Mouse (Mus musculus) CH12.LX (cell line): ENCODE measurements around the gene Lyz1. TPM values are rescaled to one million over a fixed set of nuclear protein-coding genes. Genes with fewer than 3 reads are reported as not detected.
"Not testable (repeated sequence)": the region's sequence is repeated elsewhere in the genome, so short reads cannot be mapped to it uniquely, and the experiment has no call there.

ENCODE experiments used
- DNase-seq: peaks from one replicate; pipeline ENCODE4 v3.0.0-alpha.2; 2013; ENCODE audit errors: extremely low read depth
- H3K27ac ChIP-seq: 2 replicates; pipeline ENCODE4 v1.5.1; 2012; ENCODE audit warnings: low read depth, mild to moderate bottlenecking, control low read depth, moderate library complexity; ENCODE audit not compliant: insufficient read depth
- H3K27me3 ChIP-seq: replicated peaks from 2 replicates; pipeline ENCODE3; 2012; ENCODE audit warnings: inconsistent platforms
- H3K36me3 ChIP-seq, 2 experiments: replicated peaks in 1 of 2; 2 replicates each; pipeline versions ENCODE3 to v1.6.1; 2012; ENCODE audit warnings: inconsistent platforms in 1 of 2, low read length in 1 of 2, mild to moderate bottlenecking in 1 of 2, mixed read lengths in 1 of 2, moderate library complexity in 1 of 2; ENCODE audit not compliant: control insufficient read depth in 1 of 2, insufficient read depth in 1 of 2
- H3K4me1 ChIP-seq, 2 experiments: 2 replicates each; pipeline ENCODE4 v1.6.1; 2012; ENCODE audit warnings: inconsistent platforms in 1 of 2, moderate library complexity in 1 of 2; ENCODE audit not compliant: insufficient read depth in 2 of 2, control insufficient read depth in 1 of 2
- H3K4me2 ChIP-seq: 2 replicates; pipeline ENCODE4 v1.6.1; 2012; ENCODE audit warnings: low read depth, mild to moderate bottlenecking, control low read depth; ENCODE audit not compliant: poor library complexity, insufficient read depth, severe bottlenecking
- H3K4me3 ChIP-seq, 3 experiments: fragments of 150-350 bp in 1 of 3; sonication (generic) in 1 of 3; replicated peaks in 1 of 3; 2 replicates each; pipeline versions ENCODE3 to v1.5.1; 2011 to 2012; ENCODE audit warnings: low read depth in 2 of 3, low read length in 2 of 3, mild to moderate bottlenecking in 2 of 3, moderate library complexity in 2 of 3, control low read depth in 1 of 3, improper control_type of control experiment in 1 of 3, inconsistent platforms in 1 of 3, mixed read lengths in 1 of 3; ENCODE audit not compliant: poor library complexity in 1 of 3
- H3K79me2 ChIP-seq: replicated peaks from 2 replicates; pipeline ENCODE4 v1.6.1; 2012; ENCODE audit warnings: mild to moderate bottlenecking, moderate library complexity; ENCODE audit not compliant: control insufficient read depth, poor library complexity, insufficient read depth, severe bottlenecking; ENCODE audit errors: extremely low read depth
- H3K9ac ChIP-seq: 2 replicates; pipeline ENCODE4 v1.6.1; 2012; ENCODE audit warnings: low read depth, mild to moderate bottlenecking, control low read depth, moderate library complexity; ENCODE audit not compliant: insufficient read depth
- H3K9me3 ChIP-seq: replicated peaks from 2 replicates; pipeline ENCODE3; 2012; ENCODE audit warnings: low read length, inconsistent platforms, mixed read lengths
- CHD1 ChIP-seq: IDR thresholded peaks from 2 replicates; pipeline ENCODE4 v1.6.1; 2012; ENCODE audit warnings: low read depth, low read length, improper control_type of control experiment, inconsistent platforms
- KAT2A ChIP-seq: IDR thresholded peaks from 2 replicates; pipeline ENCODE4 v1.6.1; 2012; ENCODE audit warnings: low read length, improper control_type of control experiment, inconsistent platforms; ENCODE audit not compliant: insufficient replicate concordance
- POLR2A ChIP-seq: IDR thresholded peaks from 2 replicates; pipeline ENCODE4 v1.6.1; 2011; ENCODE audit warnings: low read depth, mild to moderate bottlenecking, improper control_type of control experiment, low read length
- RAD21 ChIP-seq: IDR thresholded peaks from 2 replicates; pipeline ENCODE4 v1.6.1; 2011; ENCODE audit warnings: low read depth, mild to moderate bottlenecking, low read length, improper control_type of control experiment, moderate library complexity
- USF1 ChIP-seq: IDR thresholded peaks from 2 replicates; pipeline ENCODE4 v1.6.1; 2014; ENCODE audit warnings: low read depth, mild to moderate bottlenecking, inconsistent platforms, low read length, improper control_type of control experiment
- ZC3H11A ChIP-seq: IDR thresholded peaks from 2 replicates; pipeline ENCODE4 v1.6.1; 2012; ENCODE audit warnings: low read depth, mild to moderate bottlenecking, inconsistent platforms, low read length, improper control_type of control experiment
- ZKSCAN1 ChIP-seq: IDR thresholded peaks from 2 replicates; pipeline ENCODE4 v1.6.1; 2012; ENCODE audit warnings: low read depth, inconsistent platforms, low read length, improper control_type of control experiment, borderline replicate concordance
- dilution Hi-C: fragments of 300-500 bp; cut with MboI; formaldehyde crosslinking; loops from 2 replicates; pipeline ENCODE4 v1.14.3; 2020; ENCODE audit warnings: low sequenced_read_pairs; ENCODE audit not compliant: extremely low pct_unique_long_range_greater_than_20kb, extremely low pct_ligation_motif_present
- in situ Hi-C: fragments of 300-500 bp; cut with MboI; formaldehyde crosslinking; loops from 3 replicates; pipeline ENCODE4 v1.14.3; 2019; ENCODE audit warnings: low sequenced_read_pairs, low pct_ligation_motif_present, low pct_unique_long_range_greater_than_20kb, mixed read lengths
- polyA plus RNA-seq: library from polyadenylated mRNA; unstranded; fragments of >175 nt; gene quantifications from 2 replicates; pipeline ENCODE4 v1.2.1, GENCODE M21; 2012; ENCODE audit warnings: low read depth; ENCODE audit not compliant: insufficient read length
- total RNA-seq, 2 experiments: library from RNA; depleted of rRNA; stranded (reverse); fragments of 300-350 nt in 1 of 2; fragments of >200 nt in 1 of 2; gene quantifications; 2 replicates each; pipeline ENCODE4 v1.2.3; 2012 to 2014

The Lyz1 gene
- total and polyA plus RNA-seq, 3 experiments: not detected

DNA sequence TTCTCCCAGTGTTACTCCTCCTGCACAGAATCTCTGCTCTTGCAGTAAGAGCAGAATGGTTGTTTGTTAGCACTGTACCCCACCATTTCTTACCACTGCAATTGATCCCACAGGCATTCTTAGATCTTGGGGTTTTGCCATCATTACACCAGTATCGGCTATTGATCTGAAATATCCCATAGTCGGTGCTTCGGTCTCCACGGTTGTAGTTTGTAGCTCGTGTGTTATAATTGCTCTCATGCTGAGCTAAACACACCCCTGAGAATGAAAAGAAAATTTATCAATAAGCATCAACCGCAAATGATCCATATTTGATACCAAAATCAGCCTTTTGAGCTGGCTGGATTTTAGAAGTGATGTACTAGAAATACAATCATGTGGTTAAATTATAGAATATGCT, 1.7 kb downstream of the Lyz1 start:
- H3K36me3 ChIP-seq, H3K9ac ChIP-seq, DNase-seq, H3K79me2 ChIP-seq, H3K4me3 ChIP-seq, H3K27ac ChIP-seq, dilution Hi-C loops, H3K27me3 ChIP-seq, in situ Hi-C loops, H3K9me3 ChIP-seq, H3K4me2 ChIP-seq: not testable (repeated sequence)
- H3K4me1 ChIP-seq: peaks cover 0 to 11% of the 10 kb centered on the region in 2 experiments; a peak in 1 of 4 replicates

DNA sequence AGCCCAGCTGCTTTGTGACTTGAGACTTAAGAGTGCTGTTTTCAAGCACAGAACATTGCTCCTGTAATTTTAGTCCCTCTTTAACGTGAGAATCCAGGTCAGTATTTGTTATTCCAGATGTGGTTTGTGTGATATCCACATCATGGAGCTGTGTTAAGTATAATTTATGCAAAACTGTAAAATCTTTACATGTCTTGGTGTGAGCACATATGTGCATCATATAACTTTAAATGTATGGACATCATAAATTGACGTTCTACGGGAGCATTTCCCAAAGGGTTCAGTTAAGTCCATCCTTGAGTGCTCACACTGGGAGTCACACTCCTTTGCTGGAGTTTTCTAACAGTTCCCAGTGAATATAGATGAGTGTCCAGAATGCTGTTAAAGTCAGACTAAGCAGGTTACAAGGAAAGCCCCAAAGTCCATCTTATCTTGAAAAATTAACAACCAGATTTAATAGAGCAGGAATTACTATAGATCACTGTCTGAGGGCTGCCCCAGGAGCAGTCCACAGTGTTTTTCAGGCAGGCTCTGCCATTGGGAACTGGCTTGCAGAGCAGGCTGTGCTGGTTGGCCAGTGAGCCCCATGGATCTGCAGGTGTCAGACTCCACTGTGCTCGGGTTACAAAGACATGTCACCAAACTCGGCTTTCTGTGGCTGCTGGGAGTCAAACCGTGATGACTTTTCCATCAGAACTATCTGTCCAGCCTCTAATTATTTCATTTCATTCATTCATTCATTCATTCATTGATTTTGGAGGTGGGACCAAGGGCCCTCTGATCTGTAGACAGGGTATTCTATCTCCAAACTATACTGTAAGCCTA, 2.4 kb downstream of the Lyz1 start:
- Histone ChIP-seq H3K36me3 (no peaks in the 10 kb centered on the region), H3K79me2 (no peaks in the 10 kb centered on the region), H3K27ac (no peak overlapping the region), H3K9me3 (no peaks in the 10 kb centered on the region), H3K27me3 (no peaks in the 10 kb centered on the region), H3K4me2 (no peak overlapping the region), H3K4me1 (peaks cover 0 to 11% of the 10 kb centered on the region in 2 experiments; a peak in 1 of 4 replicates)
- in situ Hi-C loops (no loop called here), dilution Hi-C loops (no loop called here)
- no peak for DNase-seq
- TF ChIP-seq USF1: no peak
- TF ChIP-seq ZC3H11A: no peak
- TF ChIP-seq CHD1: no peak
- no peak for TF ChIP-seq KAT2A
- TF ChIP-seq POLR2A: no peak
- TF ChIP-seq RAD21: no peak
- no peak for TF ChIP-seq ZKSCAN1
- TF ChIP-seq, all 38 proteins: peak for 0
- H3K4me3 ChIP-seq: no peak overlapping the region
- H3K9ac ChIP-seq: no peak overlapping the region

DNA sequence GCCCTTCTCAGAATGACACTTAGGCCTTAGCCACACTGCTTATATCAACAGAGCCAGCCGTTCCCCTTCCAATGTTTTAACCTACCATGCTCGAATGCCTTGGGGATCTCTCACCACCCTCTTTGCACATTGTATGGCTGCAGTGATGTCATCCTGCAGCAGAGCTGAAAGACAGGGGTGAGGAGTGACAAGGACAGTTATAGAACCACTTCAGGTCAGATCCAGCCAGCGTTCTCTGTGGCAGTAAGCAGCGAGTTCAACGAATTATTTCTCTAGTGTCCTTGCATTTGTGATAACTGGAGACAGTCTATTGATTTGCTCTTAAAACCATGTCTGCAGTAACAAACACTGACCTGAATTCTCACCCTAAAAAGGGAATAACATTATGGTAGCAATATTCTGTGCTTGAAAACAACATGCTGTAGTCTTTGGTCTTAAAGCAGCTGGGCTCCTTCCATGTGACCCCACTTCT, 3.6 kb downstream of the Lyz1 start:
- H3K27ac ChIP-seq, DNase-seq, H3K9ac ChIP-seq, H3K4me3 ChIP-seq, H3K4me2 ChIP-seq, dilution Hi-C loops, H3K9me3 ChIP-seq, in situ Hi-C loops, H3K79me2 ChIP-seq, H3K36me3 ChIP-seq, H3K27me3 ChIP-seq: not testable (repeated sequence)
- H3K4me1 ChIP-seq: peaks cover 0 to 11% of the 10 kb centered on the region in 2 experiments; a peak in 1 of 4 replicates
